13 mouse cellular contexts compared by ENCODE assay signal in genomic region chr7:73743831-73744370, GRCm38 (mm10).
"Had no signal": no experiment of that assay in that cellular context is flagged by ENCODE, and none has a peak within 500 bp of the region (broad histone marks: within the 10 kb centered on the region; RNA-seq: fewer than 3 reads in every experiment).

No protein-coding gene starts in this region.

- H3K27ac ChIP-seq: kidney, embryonic 15.5 days; limb, embryonic 13.5 days; liver, embryonic 14.5 days; midbrain, embryonic 10.5 days; neural tube, embryonic 13.5 days had no signal

- H3K36me3 ChIP-seq: kidney, embryonic 15.5 days; limb, embryonic 13.5 days; midbrain, embryonic 10.5 days; neural tube, embryonic 13.5 days had no signal

- H3K9me3 ChIP-seq: kidney, embryonic 15.5 days; limb, embryonic 13.5 days; midbrain, embryonic 10.5 days; neural tube, embryonic 13.5 days had no signal

- H3K4me2 ChIP-seq: kidney, embryonic 15.5 days; limb, embryonic 13.5 days; neural tube, embryonic 13.5 days had no signal

- DNase-seq: kidney, postnatal 14 days; left cerebral cortex, postnatal 4 days; retina, postnatal 1 day; right cerebral cortex, postnatal 4 days; spleen, adult 18-20 months; thymus, adult 18-20 months; thymus, postnatal 14 days had no signal

- ATAC-seq: midbrain, embryonic 16.5 days had no signal

- H3K9ac ChIP-seq: kidney, embryonic 15.5 days; limb, embryonic 13.5 days; liver, embryonic 14.5 days; neural tube, embryonic 13.5 days had no signal

- H3K4me3 ChIP-seq: kidney, embryonic 15.5 days; limb, embryonic 13.5 days; midbrain, embryonic 10.5 days; neural tube, embryonic 13.5 days had no signal
